Mouse (Mus musculus) CH12.LX (cell line): ENCODE measurements around the gene Samd4b. TPM values are rescaled to one million over a fixed set of nuclear protein-coding genes. Genes with fewer than 3 reads are reported as not detected.

Experiments used
- DNase-seq: peaks from one replicate; pipeline ENCODE4 v3.0.0-alpha.2; 2013; ENCODE audit errors: extremely low read depth
- H3K27ac ChIP-seq: 2 replicates; pipeline ENCODE4 v1.5.1; 2012; ENCODE audit warnings: low read depth, mild to moderate bottlenecking, control low read depth, moderate library complexity; ENCODE audit not compliant: insufficient read depth
- H3K27me3 ChIP-seq: replicated peaks from 2 replicates; pipeline ENCODE3; 2012; ENCODE audit warnings: inconsistent platforms
- H3K36me3 ChIP-seq, 2 experiments: replicated peaks in 1 of 2; 2 replicates each; pipeline versions ENCODE3 to v1.6.1; 2012; ENCODE audit warnings: inconsistent platforms in 1 of 2, low read length in 1 of 2, mild to moderate bottlenecking in 1 of 2, mixed read lengths in 1 of 2, moderate library complexity in 1 of 2; ENCODE audit not compliant: control insufficient read depth in 1 of 2, insufficient read depth in 1 of 2
- H3K4me1 ChIP-seq, 2 experiments: 2 replicates each; pipeline ENCODE4 v1.6.1; 2012; ENCODE audit warnings: inconsistent platforms in 1 of 2, moderate library complexity in 1 of 2; ENCODE audit not compliant: insufficient read depth in 2 of 2, control insufficient read depth in 1 of 2
- H3K4me2 ChIP-seq: 2 replicates; pipeline ENCODE4 v1.6.1; 2012; ENCODE audit warnings: low read depth, mild to moderate bottlenecking, control low read depth; ENCODE audit not compliant: poor library complexity, insufficient read depth, severe bottlenecking
- H3K4me3 ChIP-seq, 3 experiments: fragments of 150-350 bp in 1 of 3; sonication (generic) in 1 of 3; replicated peaks in 1 of 3; 2 replicates each; pipeline versions ENCODE3 to v1.5.1; 2011 to 2012; ENCODE audit warnings: low read depth in 2 of 3, low read length in 2 of 3, mild to moderate bottlenecking in 2 of 3, moderate library complexity in 2 of 3, control low read depth in 1 of 3, improper control_type of control experiment in 1 of 3, inconsistent platforms in 1 of 3, mixed read lengths in 1 of 3; ENCODE audit not compliant: poor library complexity in 1 of 3
- H3K79me2 ChIP-seq: replicated peaks from 2 replicates; pipeline ENCODE4 v1.6.1; 2012; ENCODE audit warnings: mild to moderate bottlenecking, moderate library complexity; ENCODE audit not compliant: control insufficient read depth, poor library complexity, insufficient read depth, severe bottlenecking; ENCODE audit errors: extremely low read depth
- H3K9ac ChIP-seq: 2 replicates; pipeline ENCODE4 v1.6.1; 2012; ENCODE audit warnings: low read depth, mild to moderate bottlenecking, control low read depth, moderate library complexity; ENCODE audit not compliant: insufficient read depth
- H3K9me3 ChIP-seq: replicated peaks from 2 replicates; pipeline ENCODE3; 2012; ENCODE audit warnings: low read length, inconsistent platforms, mixed read lengths
- CTCF ChIP-seq, 2 experiments: IDR thresholded peaks in 1 of 2; conservative IDR thresholded peaks in 1 of 2; 2 replicates each; pipeline ENCODE4 v1.5.1; 2011 to 2012; ENCODE audit warnings: low read depth in 2 of 2, low read length in 2 of 2, improper control_type of control experiment in 1 of 2, inconsistent platforms in 1 of 2, mild to moderate bottlenecking in 1 of 2, moderate library complexity in 1 of 2
- MAX ChIP-seq: IDR thresholded peaks from 2 replicates; pipeline ENCODE4 v1.6.1; 2011; ENCODE audit warnings: low read length, improper control_type of control experiment
- NELFE ChIP-seq: IDR thresholded peaks from 2 replicates; pipeline ENCODE4 v1.6.1; 2011; ENCODE audit warnings: low read depth, low read length, improper control_type of control experiment
- NRF1 ChIP-seq: IDR thresholded peaks from 2 replicates; pipeline ENCODE4 v1.6.1; 2014; ENCODE audit warnings: low read depth, mild to moderate bottlenecking, inconsistent platforms, low read length, improper control_type of control experiment, moderate library complexity
- PAX5 ChIP-seq: IDR thresholded peaks from 2 replicates; pipeline ENCODE4 v1.6.1; 2012; ENCODE audit warnings: low read length, inconsistent platforms, mixed read lengths
- TCF12 ChIP-seq: IDR thresholded peaks from 2 replicates; pipeline ENCODE4 v1.6.1; 2014; ENCODE audit warnings: low read depth, mild to moderate bottlenecking, inconsistent platforms, low read length, improper control_type of control experiment
- ZNF384 ChIP-seq: IDR thresholded peaks from 2 replicates; pipeline ENCODE4 v1.6.1; 2012; ENCODE audit warnings: low read depth, low read length, improper control_type of control experiment, inconsistent platforms
- dilution Hi-C: fragments of 300-500 bp; cut with MboI; formaldehyde crosslinking; loops from 2 replicates; pipeline ENCODE4 v1.14.3; 2020; ENCODE audit warnings: low sequenced_read_pairs; ENCODE audit not compliant: extremely low pct_unique_long_range_greater_than_20kb, extremely low pct_ligation_motif_present
- in situ Hi-C: fragments of 300-500 bp; cut with MboI; formaldehyde crosslinking; loops from 3 replicates; pipeline ENCODE4 v1.14.3; 2019; ENCODE audit warnings: low sequenced_read_pairs, low pct_ligation_motif_present, low pct_unique_long_range_greater_than_20kb, mixed read lengths
- polyA plus RNA-seq: library from polyadenylated mRNA; unstranded; fragments of >175 nt; gene quantifications from 2 replicates; pipeline ENCODE4 v1.2.1, GENCODE M21; 2012; ENCODE audit warnings: low read depth; ENCODE audit not compliant: insufficient read length
- total RNA-seq, 2 experiments: library from RNA; depleted of rRNA; stranded (reverse); fragments of 300-350 nt in 1 of 2; fragments of >200 nt in 1 of 2; gene quantifications; 2 replicates each; pipeline ENCODE4 v1.2.3; 2012 to 2014

Gene Samd4b
- total and polyA plus RNA-seq, 3 experiments = 3.7 to 24.6 (median 10.0) TPM

GRCm38 (mm10) chr7:28452361-28453005 lies 145.5 kb downstream of the Samd4b start:
- Histone ChIP-seq H3K4me3 (peak overlapping the region; percentile 35 to 98 (median 56)), H3K79me2 (no peaks in the 10 kb centered on the region)
- dilution Hi-C loops = no loop called here

GRCm38 (mm10) chr7:28451531-28452360 lies 146.2 kb downstream of the Samd4b start, which contains the start of gene Lrfn1:
Gene Lrfn1, plus strand, starts transcription at chr7:28451980.
- peak within 1 kb of the TSS; percentile 90 for H3K4me2 ChIP-seq
- no peak for DNase-seq
- TF ChIP-seq PAX5 (no peak), NRF1 (peak; percentile 16; the same call in 1 of the 2 replicates)
- H3K9ac ChIP-seq = peak within 1 kb of the TSS; percentile 71
- dilution Hi-C loops (no loop called here), in situ Hi-C loops (loop anchor here (5.0 kb wide), 1 partner anchor 141 kb away; no protein-coding TSS in a partner anchor)
- no peak within 1 kb of the TSS for H3K27ac ChIP-seq
- H3K27me3 ChIP-seq = peaks cover 29% of the 10 kb centered on the region
- peak within 1 kb of the TSS; percentile 35 to 98 (median 56) for H3K4me3 ChIP-seq
- peaks cover 2 to 5% of the 10 kb centered on the region in 2 experiments; a peak in 2 of 4 replicates for H3K4me1 ChIP-seq
- no peaks in the 10 kb centered on the region for H3K79me2 ChIP-seq
- peaks cover 0 to 4% of the 10 kb centered on the region in 2 experiments for H3K36me3 ChIP-seq
- H3K9me3 ChIP-seq = no peaks in the 10 kb centered on the region

More at GRCm38 (mm10) chr7:28452361-28453005, 145.5 kb downstream of the Samd4b start:
- H3K9me3 ChIP-seq = no peaks in the 10 kb centered on the region
- 0 out of 4 replicates have a peak, but pooled peaks cover 0 to 2% of the 10 kb centered on the region in 2 experiments for H3K4me1 ChIP-seq
- peaks cover 29% of the 10 kb centered on the region for H3K27me3 ChIP-seq
- peak overlapping the region; percentile 90 for H3K4me2 ChIP-seq
- no peak for TF ChIP-seq CTCF (conservative IDR thresholded peaks at IDR 0.05 in 1 of 2, IDR thresholded peaks at IDR 0.05 in 1 of 2; ENCODE audit: low read depth in 2 of 2, low read length in 2 of 2)
- TF ChIP-seq ZNF384 = no peak
- no peak for TF ChIP-seq PAX5
- no peak for TF ChIP-seq MAX
- peak overlapping the region; percentile 71 for H3K9ac ChIP-seq
- H3K36me3 ChIP-seq = peaks cover 0 to 2% of the 10 kb centered on the region in 2 experiments
- in situ Hi-C loops = loop anchor here (5.0 kb wide), 1 partner anchor 140 kb away; no protein-coding TSS in a partner anchor
- DNase-seq = no peak
- H3K27ac ChIP-seq = no peak overlapping the region

- dilution Hi-C loops = no loop called here
These were observed 149.8 kb downstream of the Samd4b start for GRCm38 (mm10) chr7:28447865-28448820.

More at GRCm38 (mm10) chr7:28447865-28448820, 149.8 kb downstream of the Samd4b start:
- no peak overlapping the region for H3K9ac ChIP-seq
- H3K27me3 ChIP-seq = peaks cover 22% of the 10 kb centered on the region
- peaks cover 0 to 16% of the 10 kb centered on the region in 2 experiments for H3K36me3 ChIP-seq
- DNase-seq = no peak
- H3K4me1 ChIP-seq = peaks cover 10 to 37% of the 10 kb centered on the region in 2 experiments
- H3K79me2 ChIP-seq = no peaks in the 10 kb centered on the region
- H3K4me3 ChIP-seq = no peak overlapping the region
- no peak overlapping the region for H3K27ac ChIP-seq
- H3K4me2 ChIP-seq = no peak overlapping the region
- TF ChIP-seq NELFE = no peak
- no peak for TF ChIP-seq TCF12
- TF ChIP-seq PAX5 = no peak
- no peaks in the 10 kb centered on the region for H3K9me3 ChIP-seq
- in situ Hi-C loops = no loop called here
